Mouse (Mus musculus) kidney, adult 2 months (tissue): ENCODE measurements at regions not wholly inside any gene's neighbourhood (a gene's known extent, or its start where the extent isn't known, plus 50 kb on each side); places are given as distances from the start of the nearest gene placed in this dataset.
"Not testable (repeated sequence)": the region's sequence is repeated elsewhere in the genome, so short reads cannot be mapped to it uniquely, and the experiment has no call there.

Experiments
- DNase-seq: peaks from one replicate; pipeline ENCODE4 v3.0.0; 2021
- H3K27ac ChIP-seq: fragments of 200-500 bp; 2 replicates; pipeline ENCODE4 v1.5.1; 2012; ENCODE audit warnings: low read depth, low read length, control low read depth, inconsistent platforms; ENCODE audit not compliant: insufficient read depth
- H3K27me3 ChIP-seq: fragments of 200-500 bp; replicated peaks from 2 replicates; pipeline ENCODE4 v1.6.1; 2012; ENCODE audit warnings: mild to moderate bottlenecking, moderate library complexity, low read length, inconsistent platforms; ENCODE audit not compliant: control insufficient read depth, insufficient read depth
- H3K36me3 ChIP-seq: fragments of 200-500 bp; 2 replicates; pipeline ENCODE4 v1.6.1; 2012; ENCODE audit warnings: mild to moderate bottlenecking, moderate library complexity, low read length, inconsistent platforms; ENCODE audit not compliant: control insufficient read depth, insufficient read depth
- H3K4me1 ChIP-seq: fragments of 200-500 bp; 2 replicates; pipeline ENCODE4 v1.6.1; 2011; ENCODE audit warnings: low read length; ENCODE audit not compliant: control insufficient read depth, insufficient read depth
- H3K4me3 ChIP-seq: fragments of 200-500 bp; 2 replicates; pipeline ENCODE4 v1.5.1; 2011; ENCODE audit warnings: mild to moderate bottlenecking, low read depth, low read length, control low read depth; ENCODE audit not compliant: insufficient read depth
- CTCF ChIP-seq: fragments of 200-500 bp; conservative IDR thresholded peaks from 2 replicates; pipeline ENCODE4 v1.5.1; 2011; ENCODE audit warnings: low read depth, mild to moderate bottlenecking, control low read depth, low read length, moderate library complexity, mixed read lengths; ENCODE audit not compliant: insufficient read depth, insufficient read length
- POLR2A ChIP-seq: fragments of 200-500 bp; IDR thresholded peaks from one replicate; pipeline ENCODE4 v1.6.1; 2011; ENCODE audit warnings: low read depth, low read length, control low read depth
- WGBS: fragments of 180-500 bp; shearing (Covaris S2); methylation state at CpG from one replicate; pipeline ENCODE4 v1.1.7; 2018; 5-methylcytosine and 5-hydroxymethylcytosine counted together

DNA sequence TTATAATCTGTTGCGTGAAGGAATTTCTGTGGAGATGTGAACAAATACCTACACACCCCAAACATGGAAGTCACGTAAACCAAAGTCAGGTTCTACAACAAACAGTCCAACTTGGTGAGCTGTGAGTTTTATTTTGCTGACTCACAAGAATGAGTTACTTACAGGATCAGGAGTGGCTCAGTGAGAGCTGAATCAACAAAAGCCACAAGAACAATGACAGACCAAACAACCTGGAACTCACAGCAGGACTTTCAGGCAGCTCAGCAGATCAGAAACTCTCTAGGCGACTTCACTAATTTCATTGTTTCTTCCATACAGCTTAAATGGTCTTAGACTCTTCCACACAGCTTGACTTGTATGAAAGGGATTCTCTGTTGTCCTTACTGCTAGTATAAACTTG, 254.4 kb upstream of the Lrrc4c start:
- no peak for DNase-seq
- Histone ChIP-seq H3K4me3 (no peak overlapping the region), H3K27me3 (no peaks in the 10 kb centered on the region), H3K36me3 (no peaks in the 10 kb centered on the region), H3K27ac (no peak overlapping the region), H3K4me1 (no peaks in the 10 kb centered on the region)
- no peak for TF ChIP-seq CTCF
- 65% methylated on average over 3 of the region's 3 CpGs for WGBS

DNA sequence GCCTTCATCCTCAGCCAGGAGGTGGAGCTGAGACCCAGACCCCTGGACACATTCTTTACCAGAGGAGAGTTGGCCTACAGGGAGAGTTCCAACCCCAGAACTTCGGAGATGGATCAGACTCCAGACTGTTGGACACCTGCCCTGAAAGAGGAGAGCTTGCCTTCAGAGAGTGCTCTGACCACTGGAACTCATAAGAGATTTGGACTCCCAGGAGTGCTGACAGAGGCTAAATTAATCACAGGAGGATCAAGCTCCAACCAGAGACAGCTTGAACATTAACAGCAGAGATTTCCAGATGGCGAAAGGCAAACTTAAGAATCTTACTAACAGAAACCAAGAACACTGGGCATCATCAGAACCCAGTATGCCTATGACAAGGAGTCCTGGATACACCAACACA, 209.5 kb upstream of the Lrrc4c start:
- not testable (repeated sequence) for H3K27me3 ChIP-seq, H3K36me3 ChIP-seq, H3K4me3 ChIP-seq, H3K27ac ChIP-seq, H3K4me1 ChIP-seq
- peak; percentile 69 for DNase-seq
- WGBS, result 50% methylated on average over 2 of the region's 2 CpGs

GRCm38 (mm10) chr2:96120081-96120480, 197.9 kb upstream of the Lrrc4c start:
- DNase-seq, result no peak
- Histone ChIP-seq H3K4me3 (no peak overlapping the region), H3K27me3 (no peaks in the 10 kb centered on the region), H3K36me3 (no peaks in the 10 kb centered on the region), H3K27ac (no peak overlapping the region), H3K4me1 (no peaks in the 10 kb centered on the region)
- TF ChIP-seq POLR2A (no peak), CTCF (no peak)
- WGBS, result 76% methylated on average over 5 of the region's 5 CpGs

DNA sequence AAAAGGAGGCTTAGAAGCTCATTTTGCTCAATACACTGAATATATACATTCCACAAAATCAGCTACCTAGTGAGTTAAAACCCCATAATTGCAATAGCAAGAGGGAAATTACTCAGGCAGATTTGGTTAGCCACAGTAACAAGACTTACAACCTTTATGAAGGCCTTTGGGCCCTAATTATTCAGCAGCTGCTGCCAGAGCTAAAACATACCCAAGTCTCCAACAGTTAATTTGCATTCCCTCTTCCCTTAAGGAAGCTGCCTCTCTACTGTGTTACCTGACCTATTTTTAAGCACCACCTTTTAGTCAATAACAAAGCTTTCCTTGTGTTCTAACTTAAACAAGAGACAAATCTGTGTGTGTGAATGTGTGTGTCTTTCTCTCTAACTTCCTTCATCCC, 179.4 kb upstream of the Lrrc4c start:
- Histone ChIP-seq H3K4me1 (no peaks in the 10 kb centered on the region), H3K27me3 (no peaks in the 10 kb centered on the region), H3K4me3 (no peak overlapping the region), H3K36me3 (no peaks in the 10 kb centered on the region), H3K27ac (no peak overlapping the region)
- TF ChIP-seq POLR2A (no peak), CTCF (no peak)
- no peak for DNase-seq

DNA sequence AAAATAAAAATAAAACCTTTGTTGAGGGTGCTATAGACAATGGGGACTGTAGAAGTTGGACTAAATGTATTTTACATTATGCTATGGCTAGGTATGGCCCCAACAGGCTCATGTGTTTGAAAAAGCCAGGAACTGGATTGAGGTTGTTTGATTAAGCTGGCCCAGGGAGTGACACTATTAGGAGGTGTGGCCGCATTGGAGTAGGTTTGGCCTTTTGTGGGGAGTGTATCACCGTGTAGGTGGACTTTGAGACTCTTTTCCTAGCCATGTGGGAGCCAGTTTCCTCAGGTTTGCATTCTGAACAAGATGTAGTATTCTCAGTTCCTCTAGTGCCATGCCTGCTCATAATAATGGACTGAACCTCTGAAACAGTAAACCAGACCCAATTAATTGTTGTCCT, 162.7 kb upstream of the Lrrc4c start:
- TF ChIP-seq CTCF (no peak), POLR2A (no peak)
- H3K4me1 ChIP-seq, result no peaks in the 10 kb centered on the region
- 58% methylated on average over 2 of the region's 2 CpGs for WGBS

DNA sequence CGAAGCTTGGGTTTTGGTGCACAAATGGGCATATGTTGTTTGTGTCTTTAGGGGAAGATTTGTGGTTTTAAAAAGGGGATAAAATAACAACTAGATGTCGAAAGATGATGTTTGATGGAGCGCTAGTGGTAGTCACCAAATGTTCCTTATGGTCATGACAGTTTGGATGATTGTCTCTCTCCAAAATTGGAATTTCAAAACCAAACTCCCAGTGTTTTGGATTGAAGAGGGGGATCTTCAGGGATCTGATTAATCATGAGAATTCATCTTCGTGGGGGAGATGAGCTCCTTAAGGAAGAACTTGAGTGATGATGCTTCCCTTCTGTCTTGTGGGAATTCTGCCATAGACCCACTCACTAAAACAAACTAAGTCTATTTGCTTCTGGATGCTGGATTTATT, 151.3 kb upstream of the Lrrc4c start:
- no peaks in the 10 kb centered on the region for H3K4me1 ChIP-seq
- no peaks in the 10 kb centered on the region for H3K36me3 ChIP-seq
- no peak overlapping the region for H3K27ac ChIP-seq
- H3K27me3 ChIP-seq, result no peaks in the 10 kb centered on the region
- H3K4me3 ChIP-seq, result no peak overlapping the region
- no peak for DNase-seq
- no peak for TF ChIP-seq POLR2A
- TF ChIP-seq CTCF, result no peak
- 73% methylated on average over 4 of the region's 4 CpGs for WGBS

More for the DNA sequence above, 162.7 kb upstream of the Lrrc4c start:
- Histone ChIP-seq H3K27ac (no peak overlapping the region), H3K36me3 (no peaks in the 10 kb centered on the region), H3K4me3 (no peak overlapping the region), H3K27me3 (no peaks in the 10 kb centered on the region)
- DNase-seq, result no peak
